Mouse (Mus musculus): ENCODE results near the gene Tpt1. TPM values are rescaled to one million over a fixed set of nuclear protein-coding genes. Genes with fewer than 3 reads are reported as not detected.
A peak's percentile ranks its signal among the peaks of the same experiment; 100 is the strongest.
"Not testable (repeated sequence)": the region's sequence is repeated elsewhere in the genome, so short reads cannot be mapped to it uniquely, and the experiment has no call there.

Tpt1 gene
- total RNA-seq, 1 experiment from 2014 or later: 1,390 TPM

GRCm38 (mm10) chr14:75837048-75837916, 7.6 kb upstream of the Tpt1 start:
- ATAC-seq (ENCODE audit: extremely low read depth, insufficient number of reproducible peaks, low FRiP score, poor library complexity, severe bottlenecking): no peak

GRCm38 (mm10) chr14:75841758-75842157, 3.1 kb upstream of the Tpt1 start:
- ATAC-seq (ENCODE audit: extremely low read depth, insufficient number of reproducible peaks, low FRiP score, poor library complexity, severe bottlenecking): not testable (repeated sequence)

GRCm38 (mm10) chr14:75844111-75844695, 690 bp upstream of the Tpt1 start:
- no peak for ATAC-seq (ENCODE audit: extremely low read depth, insufficient number of reproducible peaks, low FRiP score, poor library complexity, severe bottlenecking)

- ATAC-seq (ENCODE audit: extremely low read depth, insufficient number of reproducible peaks, low FRiP score, poor library complexity, severe bottlenecking): peak; percentile 69
Observed at GRCm38 (mm10) chr14:75845698-75846115, 814 bp downstream of the Tpt1 start.

- no peak for ATAC-seq (ENCODE audit: extremely low read depth, insufficient number of reproducible peaks, low FRiP score, poor library complexity, severe bottlenecking)
Observed at GRCm38 (mm10) chr14:75847669-75848068, 2.8 kb downstream of the Tpt1 start.

- ATAC-seq (ENCODE audit: extremely low read depth, insufficient number of reproducible peaks, low FRiP score, poor library complexity, severe bottlenecking): no peak
Observed at GRCm38 (mm10) chr14:75848482-75848881, 3.6 kb downstream of the Tpt1 start.

GRCm38 (mm10) chr14:75849236-75849635, 4.3 kb downstream of the Tpt1 start:
- ATAC-seq (ENCODE audit: extremely low read depth, insufficient number of reproducible peaks, low FRiP score, poor library complexity, severe bottlenecking): no peak

GRCm38 (mm10) chr14:75849842-75850568, 5.1 kb downstream of the Tpt1 start:
- ATAC-seq (ENCODE audit: extremely low read depth, insufficient number of reproducible peaks, low FRiP score, poor library complexity, severe bottlenecking): no peak

- ATAC-seq (ENCODE audit: extremely low read depth, insufficient number of reproducible peaks, low FRiP score, poor library complexity, severe bottlenecking): no peak
Observed at GRCm38 (mm10) chr14:75850819-75851218, 5.9 kb downstream of the Tpt1 start.

GRCm38 (mm10) chr14:75852016-75852415, 7.1 kb downstream of the Tpt1 start:
- no peak for ATAC-seq (ENCODE audit: extremely low read depth, insufficient number of reproducible peaks, low FRiP score, poor library complexity, severe bottlenecking)

- ATAC-seq (ENCODE audit: extremely low read depth, insufficient number of reproducible peaks, low FRiP score, poor library complexity, severe bottlenecking): no peak
Observed at GRCm38 (mm10) chr14:75855263-75855992, 10.5 kb downstream of the Tpt1 start.

GRCm38 (mm10) chr14:75858181-75858580, 13.3 kb downstream of the Tpt1 start:
- no peak for ATAC-seq (ENCODE audit: extremely low read depth, insufficient number of reproducible peaks, low FRiP score, poor library complexity, severe bottlenecking)

GRCm38 (mm10) chr14:75859619-75860018, 14.7 kb downstream of the Tpt1 start:
- no peak for ATAC-seq (ENCODE audit: extremely low read depth, insufficient number of reproducible peaks, low FRiP score, poor library complexity, severe bottlenecking)

- ATAC-seq (ENCODE audit: extremely low read depth, insufficient number of reproducible peaks, low FRiP score, poor library complexity, severe bottlenecking): no peak
Observed at GRCm38 (mm10) chr14:75862701-75863100, 17.8 kb downstream of the Tpt1 start.

GRCm38 (mm10) chr14:75863549-75864409, 18.9 kb downstream of the Tpt1 start:
- ATAC-seq (ENCODE audit: extremely low read depth, insufficient number of reproducible peaks, low FRiP score, poor library complexity, severe bottlenecking): no peak

- no peak for ATAC-seq (ENCODE audit: extremely low read depth, insufficient number of reproducible peaks, low FRiP score, poor library complexity, severe bottlenecking)
Observed at GRCm38 (mm10) chr14:75866706-75867333, 21.9 kb downstream of the Tpt1 start.

GRCm38 (mm10) chr14:75868028-75868427, 23.1 kb downstream of the Tpt1 start:
- ATAC-seq (ENCODE audit: extremely low read depth, insufficient number of reproducible peaks, low FRiP score, poor library complexity, severe bottlenecking): not testable (repeated sequence)
